In the genomic region with DNA sequence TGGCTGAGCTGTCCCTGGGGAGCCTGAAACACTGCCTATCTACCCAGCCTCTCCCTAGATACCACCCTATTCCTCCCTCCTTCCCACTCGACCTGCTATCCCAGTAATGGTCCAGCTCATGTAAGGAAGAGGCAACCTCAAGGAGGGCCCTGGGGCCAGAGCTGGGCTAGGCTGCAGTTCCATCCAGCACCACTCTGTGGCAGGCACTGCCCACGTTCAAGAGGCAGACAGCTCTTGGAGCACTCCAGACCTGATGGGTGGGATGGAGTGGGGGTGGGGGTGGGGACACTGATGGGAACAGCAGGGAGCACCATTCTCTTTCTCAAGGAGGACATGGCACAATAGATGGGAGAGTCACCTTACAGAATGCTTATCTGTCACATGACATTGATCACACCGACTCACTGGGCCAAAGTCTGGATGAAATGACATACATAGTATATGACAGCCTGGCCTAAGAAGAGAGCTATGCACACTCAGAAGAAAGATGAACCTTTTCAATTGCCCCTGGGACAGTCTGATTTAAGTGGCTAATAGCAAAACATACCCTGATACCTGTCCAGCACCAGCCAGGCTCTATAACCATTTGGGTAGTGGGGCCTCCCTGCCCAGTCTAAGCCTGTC, we compare ENCODE assay signal across 1 mouse cellular context.
TF ChIP-seq lines count a peak whose summit lies in the region.

No protein-coding gene starts in this region.

TF ChIP-seq in CH12.LX, 34 proteins besides CTCF, POLR2A, EP300 and RAD21 (continued from another document):
- TF ChIP-seq ZC3H11A (IDR thresholded peaks at IDR 0.05; ENCODE audit: low read depth, low read length) (peak; percentile 27; the same call in 1 of the 2 replicates), E2F4 (IDR thresholded peaks at IDR 0.05; ENCODE audit: insufficient replicate concordance, low read depth, low read length) (no peak)
